Mouse (Mus musculus) ZHBTc4 (cell line): ENCODE data around the gene Psg29.
A peak's percentile ranks its signal among the peaks of the same experiment; 100 is the strongest.

Experiments
- DNase-seq: peaks from one replicate; pipeline ENCODE4 v3.0.0-alpha.2; 2011; ENCODE audit warnings: low read depth, low spot score

Psg29 gene

GRCm38 (mm10) chr7:17203177-17203576 is at the start of gene Psg29:
TSS of gene Psg29 (plus strand) at chr7:17203477.
- no peak for DNase-seq

- peak; percentile 71 for DNase-seq
These were observed 47.6 kb upstream of the Psg29 start for GRCm38 (mm10) chr7:17155634-17156033.

GRCm38 (mm10) chr7:17156885-17157677 is 46.2 kb upstream of the Psg29 start:
- no peak for DNase-seq

- no peak for DNase-seq
These were observed 44.3 kb upstream of the Psg29 start for GRCm38 (mm10) chr7:17159011-17159410.

GRCm38 (mm10) chr7:17171827-17172226 is 31.4 kb upstream of the Psg29 start:
- no peak for DNase-seq

GRCm38 (mm10) chr7:17205530-17206184 is 2.4 kb downstream of the Psg29 start:
- DNase-seq: peak; percentile 60
